Mouse (Mus musculus) brain, embryonic 14.5 days (tissue): ENCODE data around the gene Col8a2.

Experiments used
- CTCF ChIP-seq: fragments of 200-500 bp; IDR thresholded peaks from 2 replicates; pipeline ENCODE4 v1.5.1; 2012; ENCODE audit warnings: inconsistent platforms, mild to moderate bottlenecking, moderate library complexity, borderline replicate concordance; ENCODE audit not compliant: insufficient read depth, insufficient read length; ENCODE audit errors: extremely low read depth
- POLR2A ChIP-seq: fragments of 200-500 bp; IDR thresholded peaks from 2 replicates; pipeline ENCODE4 v1.6.1; 2012; ENCODE audit warnings: mild to moderate bottlenecking, inconsistent platforms, borderline replicate concordance; ENCODE audit not compliant: poor library complexity, insufficient read depth, insufficient read length, severe bottlenecking; ENCODE audit errors: extremely low read depth

GRCm38 (mm10) chr4:126316443-126317040, 29.9 kb downstream of the Col8a2 start:
- TF ChIP-seq CTCF (no peak), POLR2A (no peak)
